Mouse (Mus musculus): ENCODE results near the gene Pax4.

- TF ChIP-seq CTCF (IDR thresholded peaks at IDR 0.05; ENCODE audit: low read depth, low read length) (no peak), POLR2A (IDR thresholded peaks at IDR 0.05; ENCODE audit: insufficient read depth, low read length) (no peak), EP300 (IDR thresholded peaks at IDR 0.05; ENCODE audit: insufficient read depth, low read depth, low read length) (no peak)
Observed at GRCm38 (mm10) chr6:28411236-28411635, 37.9 kb downstream of the Pax4 start.

All from ES-Bruce4 (cell line).